Mouse (Mus musculus) ES-Bruce4 (cell line): ENCODE results near the gene Fut2. TPM values are rescaled to one million over a fixed set of nuclear protein-coding genes. Genes with fewer than 3 reads are reported as not detected.

Experiments used
- H3K27ac ChIP-seq: 2 replicates; pipeline ENCODE4 v1.5.1; 2012; ENCODE audit warnings: low read length, inconsistent platforms; ENCODE audit not compliant: insufficient read depth
- H3K27me3 ChIP-seq: 2 replicates; pipeline ENCODE4 v1.6.1; 2012; ENCODE audit warnings: mild to moderate bottlenecking, low read length, inconsistent platforms; ENCODE audit not compliant: control insufficient read depth, poor library complexity, insufficient read depth, severe bottlenecking
- H3K36me3 ChIP-seq: 2 replicates; pipeline ENCODE4 v1.6.1; 2012; ENCODE audit warnings: inconsistent platforms, mild to moderate bottlenecking, low read length, moderate library complexity; ENCODE audit not compliant: control insufficient read depth, poor library complexity, insufficient read depth, severe bottlenecking
- H3K4me1 ChIP-seq: one replicate; pipeline ENCODE4 v1.8.1; 2011; ENCODE audit warnings: low read length; ENCODE audit not compliant: control insufficient read depth, insufficient read depth
- H3K4me3 ChIP-seq: 2 replicates; pipeline ENCODE4 v1.5.1; 2011; ENCODE audit warnings: low read depth, mild to moderate bottlenecking, low read length
- H3K9ac ChIP-seq: 2 replicates; pipeline ENCODE4 v1.6.1; 2012; ENCODE audit warnings: low read depth, mild to moderate bottlenecking, inconsistent platforms; ENCODE audit not compliant: poor library complexity, severe bottlenecking
- H3K9me3 ChIP-seq: replicated peaks from 2 replicates; pipeline ENCODE4 v1.6.1; 2012; ENCODE audit warnings: mild to moderate bottlenecking, low read length, inconsistent platforms; ENCODE audit not compliant: control insufficient read depth, poor library complexity, insufficient read depth, severe bottlenecking
- CTCF ChIP-seq: IDR thresholded peaks from one replicate; pipeline ENCODE4 v1.8.1; 2011; ENCODE audit warnings: low read depth, low read length
- EP300 ChIP-seq: IDR thresholded peaks from 2 replicates; pipeline ENCODE4 v1.6.1; 2011; ENCODE audit warnings: low read depth, low read length; ENCODE audit not compliant: insufficient read depth
- POLR2A ChIP-seq: IDR thresholded peaks from one replicate; pipeline ENCODE4 v1.8.1; 2011; ENCODE audit warnings: low read length; ENCODE audit not compliant: insufficient read depth
- polyA plus RNA-seq: library from polyadenylated mRNA; stranded (reverse); fragments of >200 nt; gene quantifications from 2 replicates; pipeline ENCODE4 v1.2.4, GENCODE M21; 2011; ENCODE audit warnings: low read depth; ENCODE audit not compliant: missing spikeins, insufficient read depth, insufficient read length

The Fut2 gene
- polyA plus RNA-seq, 1 experiment, result not detected

- Histone ChIP-seq H3K4me1 (no peaks in the 10 kb centered on the region), H3K9me3 (no peaks in the 10 kb centered on the region), H3K36me3 (no peaks in the 10 kb centered on the region), H3K9ac (no peak overlapping the region), H3K4me3 (no peak overlapping the region), H3K27me3 (no peaks in the 10 kb centered on the region), H3K27ac (no peak overlapping the region)
- TF ChIP-seq CTCF (no peak), POLR2A (no peak), EP300 (no peak)
Measured at GRCm38 (mm10) chr7:45646671-45647070, 19.5 kb downstream of the Fut2 start.

- TF ChIP-seq EP300 (no peak), CTCF (no peak), POLR2A (no peak)
- no peaks in the 10 kb centered on the region for H3K36me3 ChIP-seq
Measured at GRCm38 (mm10) chr7:45645591-45645971, 20.6 kb downstream of the Fut2 start.

GRCm38 (mm10) chr7:45644872-45645590, 21.2 kb downstream of the Fut2 start:
- Histone ChIP-seq H3K9me3 (no peaks in the 10 kb centered on the region), H3K27ac (no peak overlapping the region), H3K36me3 (no peaks in the 10 kb centered on the region), H3K9ac (peak overlapping the region; percentile 19), H3K27me3 (no peaks in the 10 kb centered on the region), H3K4me1 (no peaks in the 10 kb centered on the region), H3K4me3 (no peak overlapping the region)
- TF ChIP-seq POLR2A (no peak), EP300 (no peak), CTCF (no peak)

More at GRCm38 (mm10) chr7:45645591-45645971, 20.6 kb downstream of the Fut2 start:
- H3K4me3 ChIP-seq, result no peak overlapping the region
- no peaks in the 10 kb centered on the region for H3K27me3 ChIP-seq
- H3K27ac ChIP-seq, result no peak overlapping the region
- H3K4me1 ChIP-seq, result no peaks in the 10 kb centered on the region
- H3K9ac ChIP-seq, result no peak overlapping the region
- H3K9me3 ChIP-seq, result no peaks in the 10 kb centered on the region

GRCm38 (mm10) chr7:45644183-45644582, 22.0 kb downstream of the Fut2 start:
- no peaks in the 10 kb centered on the region for H3K4me1 ChIP-seq
- no peaks in the 10 kb centered on the region for H3K9me3 ChIP-seq
- peak overlapping the region; percentile 66 for H3K4me3 ChIP-seq
- no peaks in the 10 kb centered on the region for H3K27me3 ChIP-seq
- no peaks in the 10 kb centered on the region for H3K36me3 ChIP-seq
- H3K27ac ChIP-seq, result peak overlapping the region; percentile 21
- H3K9ac ChIP-seq, result peak overlapping the region; percentile 19; the same call in 1 of the 2 replicates
- TF ChIP-seq EP300, result no peak
- TF ChIP-seq POLR2A, result peak; percentile 17

- TF ChIP-seq POLR2A, result peak; percentile 85
- TF ChIP-seq EP300, result no peak
- Histone ChIP-seq H3K9me3 (no peaks in the 10 kb centered on the region), H3K27me3 (no peaks in the 10 kb centered on the region), H3K4me1 (no peaks in the 10 kb centered on the region), H3K27ac (peak overlapping the region; percentile 31), H3K36me3 (no peaks in the 10 kb centered on the region), H3K9ac (peak overlapping the region; percentile 63), H3K4me3 (peak overlapping the region; percentile 68)
Measured at GRCm38 (mm10) chr7:45643441-45644178, 22.6 kb downstream of the Fut2 start.
